Mouse (Mus musculus) CD4-positive, CD25-positive, alpha-beta regulatory T cell, adult 2 months (primary cell): Measurements from ENCODE around the gene Rnf39.
"Not testable (repeated sequence)": the region's sequence is repeated elsewhere in the genome, so short reads cannot be mapped to it uniquely, and the experiment has no call there.

Experiments used
- DNase-seq: peaks from one replicate; pipeline ENCODE4 v3.0.0-alpha.2; 2012; ENCODE audit warnings: low read depth, low spot score

Rnf39 gene

DNA sequence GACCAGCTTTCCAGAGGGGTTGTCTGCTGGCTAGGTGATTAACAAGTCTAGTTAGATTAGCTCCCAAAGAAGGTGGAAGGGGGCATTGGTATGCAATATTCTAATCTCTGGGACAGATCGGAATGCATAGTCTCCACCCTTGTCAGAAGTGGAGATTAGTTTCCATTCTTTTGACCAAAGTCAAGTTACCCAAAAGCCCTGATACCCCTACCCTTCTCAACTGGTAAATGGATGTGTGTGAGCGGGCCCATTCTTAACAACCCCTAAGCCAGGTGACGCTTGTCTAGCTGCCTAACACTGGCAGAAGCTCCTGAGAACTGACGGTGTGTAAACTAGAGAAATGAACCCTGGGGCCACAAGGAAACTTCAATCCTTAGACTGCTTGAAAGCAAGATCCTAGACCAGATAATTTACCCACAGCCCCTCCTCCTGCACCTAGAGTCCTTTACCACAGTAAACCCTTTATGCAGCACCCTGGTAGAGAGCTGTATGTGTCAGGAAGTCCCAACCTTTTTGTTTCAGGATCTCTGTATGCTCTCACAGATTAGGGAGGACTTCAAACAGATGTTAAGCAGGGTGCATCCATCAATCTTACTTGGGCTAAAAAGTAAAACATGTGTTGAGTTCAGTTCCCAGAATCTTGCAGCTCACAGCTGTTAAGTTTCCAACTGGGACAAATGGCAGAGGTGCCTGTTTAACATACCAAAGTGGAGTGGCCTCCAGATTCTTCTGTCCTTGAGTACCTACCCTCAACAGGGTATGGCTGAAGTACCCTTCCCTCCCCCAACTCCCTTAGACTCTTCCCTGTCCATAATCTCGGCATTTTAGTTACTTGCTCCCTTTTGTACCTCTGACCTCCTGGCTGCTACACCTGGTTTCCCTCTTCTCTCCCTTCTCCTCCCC is 39.8 kb downstream of the Rnf39 start:
- DNase-seq: peak; percentile 22

DNA sequence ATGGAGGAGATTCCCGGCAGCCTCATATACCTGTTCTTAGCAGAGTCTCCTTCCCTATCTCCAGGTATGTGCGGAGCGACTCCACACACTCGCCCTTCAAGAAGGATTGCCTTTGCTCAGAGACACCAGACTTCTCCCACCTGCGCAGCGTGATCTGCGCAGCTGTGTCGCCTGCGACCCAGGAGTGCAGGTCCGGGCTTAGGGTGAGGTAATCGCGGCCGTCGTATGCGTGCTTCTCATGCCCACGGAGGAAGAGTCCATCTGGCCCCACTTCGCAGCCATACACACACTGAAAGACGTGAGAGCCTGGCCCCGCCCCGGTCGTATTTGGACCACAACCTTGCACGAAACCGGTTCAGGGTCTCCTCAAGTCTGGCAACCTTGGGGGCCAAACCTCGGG is 45.8 kb downstream of the Rnf39 start:
- no peak for DNase-seq

DNA sequence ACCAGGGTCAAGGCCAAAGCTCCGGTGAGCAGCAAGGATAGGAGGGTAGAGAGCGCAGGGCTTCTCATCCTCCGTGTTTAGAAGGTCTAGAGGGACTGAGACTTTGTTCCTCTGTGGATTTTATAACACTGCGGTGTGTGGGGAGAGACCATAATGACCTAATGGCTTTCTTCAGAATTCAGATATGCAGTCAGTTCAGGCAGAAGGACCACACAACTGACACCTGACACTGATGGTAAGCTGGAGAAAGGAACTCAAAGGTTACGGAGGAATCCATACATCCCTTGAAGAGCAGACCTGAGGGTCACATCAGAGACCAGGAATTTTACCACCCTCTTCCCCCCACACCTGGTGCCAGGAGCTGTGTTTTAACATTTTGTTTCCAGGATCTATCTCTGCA is 46.7 kb downstream of the Rnf39 start, which contains the start of gene H2-M5:
TSS of gene H2-M5 (minus strand) at position 101 of the 400 bp plus-strand sequence.
- no peak for DNase-seq

DNA sequence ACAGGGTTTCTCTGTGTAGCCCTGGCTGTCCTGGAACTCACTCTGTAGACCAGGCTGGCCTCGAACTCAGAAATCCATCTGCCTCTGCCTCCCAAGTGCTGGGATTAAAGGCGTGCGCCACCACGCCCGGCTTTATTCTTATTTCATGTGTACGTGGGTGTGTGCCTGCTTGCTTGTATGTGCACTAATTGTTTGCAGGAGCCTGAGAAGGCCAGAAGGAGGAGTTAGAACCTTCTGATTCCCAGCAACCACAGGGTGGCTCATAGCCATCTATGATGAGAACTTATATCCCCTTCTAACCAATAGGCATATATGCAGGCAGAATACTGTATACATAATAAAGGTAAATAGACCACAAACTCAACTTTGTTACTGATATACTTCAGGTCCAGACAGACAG is 47.9 kb downstream of the Rnf39 start:
- DNase-seq: not testable (repeated sequence)

DNA sequence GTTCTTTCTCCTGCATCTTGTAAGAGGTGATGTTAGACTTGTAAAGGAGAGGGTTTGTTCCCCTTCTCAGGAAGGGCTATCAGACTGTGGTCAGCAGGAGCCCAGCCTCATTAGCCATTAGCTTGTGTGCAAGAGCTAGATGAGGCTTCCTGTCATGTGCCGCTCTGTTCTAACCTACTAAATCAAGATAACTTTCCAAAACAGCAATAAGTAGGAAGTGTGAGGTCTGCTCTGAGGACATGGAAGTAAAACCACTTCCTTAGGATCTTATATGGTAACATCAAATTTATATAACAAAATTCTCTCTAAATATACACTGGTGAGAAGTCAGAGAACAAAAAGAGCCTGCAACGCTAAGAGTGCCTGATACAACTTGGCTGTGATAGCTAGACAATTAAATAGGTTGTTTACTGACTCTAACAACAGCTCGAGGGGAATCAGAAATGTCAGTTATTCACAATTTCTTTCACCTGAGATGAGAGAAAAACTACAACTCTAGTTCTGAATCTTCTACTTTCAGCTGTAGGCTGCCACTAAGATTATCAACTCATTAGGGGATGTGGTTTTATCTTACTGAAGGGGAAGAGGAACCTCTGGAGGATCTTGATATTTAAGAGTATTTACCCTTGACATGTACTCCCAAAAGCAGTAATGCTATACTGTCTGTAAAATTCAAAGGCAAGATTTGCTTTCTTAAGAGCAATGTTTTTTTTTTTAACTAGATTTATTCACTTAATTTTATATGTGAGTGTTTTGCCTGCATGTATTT is 49.8 kb downstream of the Rnf39 start:
- peak; percentile 32 for DNase-seq

DNA sequence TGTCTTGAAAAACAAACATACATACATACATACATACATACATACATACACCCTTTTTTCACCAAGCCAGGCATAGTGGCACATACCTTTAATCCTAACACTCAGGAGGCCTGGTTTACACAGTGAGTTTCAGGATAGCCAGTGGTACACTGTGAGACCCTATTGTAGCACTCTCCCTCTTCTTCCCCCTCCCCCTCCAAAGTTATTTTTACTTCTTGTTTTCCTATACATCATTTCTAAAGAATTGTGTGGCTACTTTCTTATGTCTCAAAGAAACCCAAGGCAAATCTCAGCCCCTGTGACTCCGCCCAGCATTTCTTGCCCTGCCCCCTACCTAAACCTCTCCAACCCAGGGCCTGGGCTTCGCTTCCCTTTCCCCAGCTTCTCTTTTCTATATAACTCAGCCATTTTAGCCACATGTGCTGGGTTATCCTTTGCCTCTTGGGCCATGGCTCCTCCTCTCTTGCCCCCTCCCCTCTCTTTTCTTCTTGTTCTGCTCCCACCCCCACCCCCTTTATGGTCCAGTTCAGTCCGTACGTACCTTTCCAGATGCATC is 51.1 kb downstream of the Rnf39 start:
- no peak for DNase-seq

DNA sequence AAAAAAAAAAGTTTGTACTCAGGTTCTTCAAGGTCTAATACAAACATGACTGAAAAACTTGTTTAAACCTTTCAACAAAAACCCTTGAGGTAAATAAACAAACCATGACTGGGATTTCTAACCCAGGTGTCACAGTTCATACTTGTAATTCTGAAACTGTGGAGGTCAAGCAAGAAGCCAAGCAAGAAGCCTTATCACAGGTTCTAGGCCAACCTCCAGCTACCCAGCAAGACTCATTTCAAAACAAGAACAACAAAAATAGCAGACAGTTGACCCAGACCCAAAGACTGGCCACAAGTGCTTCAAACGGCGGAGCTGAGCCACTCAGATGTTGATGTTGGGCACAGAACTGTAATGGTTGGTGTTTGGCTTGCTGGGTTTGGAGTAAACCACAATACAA is 51.8 kb downstream of the Rnf39 start:
- no peak for DNase-seq

DNA sequence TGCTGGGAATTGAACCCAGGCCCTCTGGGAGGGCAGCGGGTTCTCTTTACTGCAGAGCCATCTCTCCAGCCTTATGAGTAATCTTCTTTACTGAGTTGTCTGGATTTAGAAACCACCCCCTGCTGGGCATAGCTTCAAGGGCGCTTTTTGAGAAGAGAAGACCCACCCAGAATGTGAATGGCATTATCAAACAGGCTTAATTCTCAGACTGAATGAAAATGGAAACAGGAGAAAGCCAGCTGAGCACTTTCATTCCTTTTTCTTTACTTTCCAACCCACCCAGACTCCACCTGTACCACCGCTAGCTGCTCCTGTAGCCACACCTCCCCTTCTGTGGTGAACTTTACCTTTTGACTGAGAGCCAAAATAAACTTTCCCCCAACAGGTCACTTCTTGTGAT is 52.7 kb downstream of the Rnf39 start:
- no peak for DNase-seq

DNA sequence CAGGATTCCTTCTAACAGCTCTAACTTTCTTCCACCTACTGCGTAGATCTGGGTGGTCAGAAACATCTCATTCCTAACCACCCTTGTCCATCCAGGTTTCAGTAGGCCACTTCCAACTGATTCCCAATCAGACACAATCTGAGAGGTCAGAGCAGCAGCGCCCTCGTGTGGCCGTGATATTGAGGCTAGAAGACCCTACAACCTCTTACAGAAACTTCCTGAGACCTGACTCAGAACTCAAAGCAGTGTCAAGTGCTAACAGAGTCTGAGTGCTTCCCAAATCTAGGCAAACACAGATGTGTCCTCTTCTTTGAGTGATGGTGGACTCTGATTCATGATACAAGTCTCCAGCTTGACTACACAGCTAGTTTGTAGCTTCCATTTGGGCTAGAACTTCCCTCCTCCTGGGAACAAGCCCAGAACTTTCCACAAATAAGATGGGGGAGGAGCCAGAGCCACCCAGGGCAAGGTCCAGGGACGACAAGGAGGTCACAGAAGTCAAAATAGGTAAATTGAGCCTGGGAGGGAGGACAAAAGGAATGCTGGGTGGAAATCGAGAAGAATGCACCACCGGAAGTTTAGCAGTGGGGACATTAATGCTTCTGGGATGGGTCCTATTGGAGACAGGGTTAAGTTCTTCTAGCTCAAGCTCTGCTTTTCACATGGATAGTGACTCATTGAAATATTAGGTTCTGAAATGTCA is 54.5 kb downstream of the Rnf39 start:
- peak; percentile 81 for DNase-seq
